ENCODE assay signal across 12 mouse cellular contexts in genomic region chr5:101441782-101442181, GRCm38 (mm10).
A peak's percentile ranks its signal among the peaks of the same experiment; 100 is the strongest.
DNase-seq lines count a peak whose midpoint lies in the region; ATAC-seq and TF ChIP-seq lines count a peak whose summit lies in the region.
"Had no signal": no experiment of that assay in that cellular context is flagged by ENCODE, and none has a peak within 500 bp of the region (broad histone marks: within the 10 kb centered on the region; RNA-seq: fewer than 3 reads in every experiment).

No protein-coding gene starts in this region.

- no peaks in the 10 kb centered on the region for H3K4me1 ChIP-seq in forebrain, postnatal 0 days (ENCODE audit: insufficient read depth)
- H3K4me1 ChIP-seq in forebrain, embryonic 11.5 days (replicated peaks; ENCODE audit: control insufficient read depth, insufficient read depth, low read length), result no peaks in the 10 kb centered on the region
- H3K4me1 ChIP-seq: hindbrain, embryonic 10.5 days; liver, embryonic 15.5 days had no signal

- no peak overlapping the region for H3K4me3 ChIP-seq in forebrain, postnatal 0 days (ENCODE audit: low read depth, low read length)
- H3K4me3 ChIP-seq in forebrain, embryonic 11.5 days (ENCODE audit: low read depth, low read length), result no peak overlapping the region
- H3K4me3 ChIP-seq: hindbrain, embryonic 10.5 days; liver, embryonic 15.5 days had no signal

- H3K36me3 ChIP-seq in forebrain, postnatal 0 days (ENCODE audit: insufficient read depth), result no peaks in the 10 kb centered on the region
- H3K36me3 ChIP-seq in forebrain, embryonic 11.5 days (ENCODE audit: control insufficient read depth, insufficient read depth, low read length), result no peaks in the 10 kb centered on the region
- H3K36me3 ChIP-seq: hindbrain, embryonic 10.5 days; liver, embryonic 15.5 days had no signal

- DNase-seq in forebrain, postnatal 0 days, result no peak
- DNase-seq in forebrain, embryonic 11.5 days (ENCODE audit: low spot score), result no peak
- DNase-seq in kidney, postnatal 4 days, result peak; percentile 9 to 24
- no peak for DNase-seq in kidney, adult 8-10 months
- peak; percentile 4 for DNase-seq in 416B (ENCODE audit: low read depth)
- DNase-seq in c-Kit-positive CD71-negative TER-119-negative erythroid progenitor cells, embryonic 14.5 days (ENCODE audit: low read depth), result peak; percentile 0
- DNase-seq in thymus, postnatal 0 days (ENCODE audit: low spot score), result no peak
- DNase-seq in cerebellum, adult 9-11 months, result no peak
- DNase-seq: adrenal gland, postnatal 25 days; cerebellum, adult 8-10 months had no signal

- no peaks in the 10 kb centered on the region for H3K9me3 ChIP-seq in forebrain, postnatal 0 days (ENCODE audit: low read length)
- H3K9me3 ChIP-seq in forebrain, embryonic 11.5 days (ENCODE audit: control insufficient read depth, low read length), result no peaks in the 10 kb centered on the region
- H3K9me3 ChIP-seq: hindbrain, embryonic 10.5 days; liver, embryonic 15.5 days had no signal

- ATAC-seq in forebrain, postnatal 0 days, result no peak
- no peak for ATAC-seq in forebrain, embryonic 11.5 days (replicated peaks; ENCODE audit: low FRiP score)

- no peak overlapping the region for H3K4me2 ChIP-seq in forebrain, postnatal 0 days (ENCODE audit: low read depth)
- no peak overlapping the region for H3K4me2 ChIP-seq in forebrain, embryonic 11.5 days (ENCODE audit: low read depth, low read length, severe bottlenecking)
- H3K4me2 ChIP-seq: liver, embryonic 15.5 days had no signal

- no peak overlapping the region for H3K9ac ChIP-seq in forebrain, postnatal 0 days
- no peak overlapping the region for H3K9ac ChIP-seq in forebrain, embryonic 11.5 days (ENCODE audit: low read length)
- H3K9ac ChIP-seq: liver, embryonic 15.5 days had no signal

- H3K27ac ChIP-seq in forebrain, postnatal 0 days (ENCODE audit: low read depth, low read length), result no peak overlapping the region
- no peak overlapping the region for H3K27ac ChIP-seq in forebrain, embryonic 11.5 days (ENCODE audit: low read depth, low read length)
- H3K27ac ChIP-seq: hindbrain, embryonic 10.5 days; liver, embryonic 15.5 days had no signal

- TF ChIP-seq CTCF in forebrain, postnatal 0 days (IDR thresholded peaks at IDR 0.05; ENCODE audit: low read depth), result peak; percentile 37

- H3K27me3 ChIP-seq in forebrain, postnatal 0 days (ENCODE audit: insufficient read depth, low read length), result no peaks in the 10 kb centered on the region; the same call in 1 of the 2 replicates
- H3K27me3 ChIP-seq in forebrain, embryonic 11.5 days (ENCODE audit: control insufficient read depth, insufficient read depth, low read length), result no peaks in the 10 kb centered on the region
- H3K27me3 ChIP-seq: liver, embryonic 15.5 days had no signal

- 63% methylated on average over 1 of the region's 1 CpGs for WGBS in forebrain, postnatal 0 days
- 85% methylated on average over 1 of the region's 1 CpGs for WGBS in forebrain, embryonic 11.5 days

Comparison
In these comparisons a context has a peak if more than half of its experiments do, and no peak if none do; other contexts are left out.
1. DNase-seq: peak in kidney, postnatal 4 days (2 of 2), 416B (single experiment) and c-Kit-positive CD71-negative TER-119-negative erythroid progenitor cells, embryonic 14.5 days (single experiment); none in forebrain, postnatal 0 days (single experiment), forebrain, embryonic 11.5 days (single experiment), kidney, adult 8-10 months (0 of 2), thymus, postnatal 0 days (single experiment) and cerebellum, adult 9-11 months (single experiment).